Mouse (Mus musculus): ENCODE measurements at regions not wholly inside any gene's neighbourhood (a gene's known extent, or its start where the extent isn't known, plus 50 kb on each side); places are given as distances from the start of the nearest gene placed in this dataset.

DNA sequence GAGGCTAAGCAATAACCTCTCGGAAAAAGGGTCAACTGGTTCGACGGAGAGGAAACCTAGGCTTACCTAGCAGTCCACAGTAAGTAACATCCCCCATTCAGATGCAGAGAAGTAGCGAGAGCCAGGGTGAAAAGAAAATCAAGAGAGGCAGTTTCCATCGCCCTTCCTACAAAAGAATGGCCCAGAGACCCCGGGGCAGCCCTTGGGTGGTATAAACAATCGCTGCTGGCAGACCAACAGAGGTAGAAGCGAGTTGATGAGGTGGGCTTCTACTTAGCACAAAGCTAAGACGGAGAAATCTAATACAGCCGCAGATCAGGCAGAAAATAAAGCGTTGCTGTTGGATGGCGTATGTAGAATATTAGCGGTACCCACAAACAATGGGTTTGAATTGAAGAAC is 57.8 kb upstream of the Arl15 start:
- peak; percentile 36 for DNase-seq (ENCODE audit: low read depth, low spot score)

- DNase-seq (ENCODE audit: low read depth, low spot score): peak; percentile 60
Measured at GRCm38 (mm10) chr13:113735611-113736285, 58.6 kb upstream of the Arl15 start.

DNA sequence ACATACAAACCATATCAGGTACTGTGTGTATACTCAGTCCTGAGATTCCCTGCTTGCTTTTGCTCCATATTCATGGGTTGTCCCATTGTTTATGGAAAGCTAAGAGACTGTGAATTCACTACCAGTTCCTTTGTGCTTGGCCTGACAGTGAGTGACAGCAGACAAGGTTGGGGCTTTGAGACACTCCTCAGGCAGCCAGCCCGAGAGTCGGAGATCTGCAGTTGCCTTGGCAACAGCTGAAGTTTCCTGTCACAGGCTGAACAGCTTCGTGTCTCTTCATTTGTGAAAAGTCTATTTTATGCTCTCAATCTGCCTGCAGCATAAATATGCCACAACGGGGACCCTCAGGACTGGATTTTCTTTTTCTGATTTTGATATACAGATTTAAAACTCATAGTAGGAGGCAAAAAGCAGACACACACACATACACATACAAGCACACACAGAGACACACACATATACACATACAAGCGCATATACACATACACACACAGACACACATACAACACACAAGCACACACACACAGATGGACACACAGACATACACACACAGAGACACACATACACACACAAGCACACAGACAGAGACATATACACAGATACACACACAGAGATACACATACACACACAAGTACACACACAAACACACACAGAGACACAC is 60.0 kb upstream of the Arl15 start:
- peak; percentile 39 for DNase-seq (ENCODE audit: low read depth, low spot score)

GRCm38 (mm10) chr13:113733734-113734133 is 60.6 kb upstream of the Arl15 start:
- DNase-seq (ENCODE audit: low read depth, low spot score): no peak

DNA sequence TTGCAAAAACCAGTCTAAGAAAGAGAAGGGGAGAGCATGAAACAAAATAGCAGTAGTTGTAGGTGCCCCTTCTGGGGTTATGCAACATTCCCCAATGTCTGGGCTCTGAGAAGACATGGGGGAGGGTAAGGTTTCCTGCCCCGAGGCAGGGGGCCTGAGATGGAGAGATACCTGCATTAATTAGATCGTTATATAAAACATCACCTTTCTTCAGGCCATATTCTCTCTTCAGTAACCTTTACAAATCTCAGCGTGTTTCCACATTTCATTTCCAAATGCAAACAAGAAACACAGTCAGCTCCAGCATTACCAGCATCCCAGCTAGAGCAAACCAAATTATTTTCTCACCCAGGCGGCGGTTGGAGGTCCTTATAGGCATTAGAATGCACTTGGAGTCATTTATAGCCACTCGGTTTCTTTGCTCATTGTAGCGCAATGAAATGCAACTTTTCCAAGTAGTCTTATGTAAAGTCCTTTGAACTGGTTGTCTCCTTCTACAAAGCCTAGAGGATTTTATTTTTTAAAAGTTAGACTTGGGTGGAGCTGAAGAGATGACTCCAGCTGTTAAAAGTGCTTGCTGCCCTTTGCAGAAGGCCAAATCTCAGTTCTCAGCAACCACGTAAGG is 63.4 kb upstream of the Arl15 start:
- peak; percentile 63 for DNase-seq (ENCODE audit: low read depth, low spot score)

DNA sequence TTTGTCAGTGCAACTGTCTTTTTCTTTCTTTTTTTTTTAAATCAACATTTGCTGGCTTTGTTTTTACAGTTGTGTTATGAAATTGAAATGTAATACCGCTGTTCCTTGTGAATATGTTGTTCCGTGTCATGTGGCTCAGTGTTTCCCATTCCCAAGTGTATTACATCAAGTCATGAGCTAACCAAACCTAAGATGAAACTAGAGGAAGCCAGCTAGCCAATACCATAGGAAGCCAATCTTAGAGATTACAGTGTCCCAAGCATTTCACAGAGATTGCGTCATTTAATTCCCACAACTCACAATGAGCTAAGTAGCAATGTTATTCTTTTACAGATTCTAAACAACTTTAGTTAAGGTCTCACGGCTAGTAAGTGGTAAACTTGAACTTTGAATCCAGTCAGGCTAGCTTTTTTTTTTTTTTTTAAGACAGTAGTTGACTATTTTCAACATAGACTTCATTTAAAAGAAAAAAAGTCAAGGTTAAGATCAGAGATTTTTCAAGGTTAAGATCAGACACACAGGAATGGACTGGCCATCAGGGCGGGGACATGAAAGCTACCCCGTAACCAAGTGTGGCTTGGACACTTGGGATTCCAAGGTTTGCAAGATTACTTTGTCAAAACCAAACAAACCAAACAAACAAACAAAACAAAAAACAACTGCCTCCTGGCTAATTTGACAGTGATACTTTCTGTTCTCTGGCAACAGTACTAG is 64.1 kb upstream of the Arl15 start:
- peak; percentile 38 for DNase-seq (ENCODE audit: low read depth, low spot score)

- no peak for DNase-seq (ENCODE audit: low read depth, low spot score)
Measured at GRCm38 (mm10) chr13:113729574-113729973, 64.7 kb upstream of the Arl15 start.

- peak; percentile 50 for DNase-seq (ENCODE audit: low read depth, low spot score)
Measured at GRCm38 (mm10) chr13:113728111-113728510, 64.6 kb upstream of the Hspb3 start.

- DNase-seq (ENCODE audit: low read depth, low spot score): peak; percentile 80
Measured at GRCm38 (mm10) chr13:113724881-113725837, 61.7 kb upstream of the Hspb3 start.

DNA sequence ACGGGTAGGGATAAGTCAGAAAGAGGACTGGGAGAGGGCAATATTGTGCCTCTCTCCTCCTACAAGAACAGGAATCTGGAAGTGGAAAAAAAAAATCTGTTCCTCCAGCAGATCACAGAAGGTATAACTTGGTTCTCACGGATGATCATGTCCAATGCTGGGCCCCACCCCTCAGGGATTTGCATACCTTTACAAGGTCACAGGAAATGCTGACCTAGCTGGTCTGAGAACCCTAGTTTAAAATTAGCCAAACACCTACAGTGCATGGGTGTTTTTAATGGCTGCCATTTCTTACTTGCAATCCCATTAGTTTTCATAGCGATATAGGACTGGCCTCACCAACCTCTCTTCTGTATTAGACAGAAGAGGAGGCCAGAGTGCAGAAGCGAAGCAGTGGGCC is 51.8 kb upstream of the Hspb3 start:
- no peak for DNase-seq (ENCODE audit: low read depth, low spot score)

- DNase-seq (ENCODE audit: low read depth, low spot score): no peak
Measured at GRCm38 (mm10) chr13:113713844-113714243, 50.4 kb upstream of the Hspb3 start.
